Mouse (Mus musculus): ENCODE results near the gene Smpd2. TPM values are rescaled to one million over a fixed set of nuclear protein-coding genes. Genes with fewer than 3 reads are reported as not detected.

Smpd2 gene
- total and polyA plus RNA-seq, 3 experiments = 6.6 to 12.6 (median 12.2) TPM

- H3K27me3 ChIP-seq (ENCODE audit: insufficient read depth, low read length) = peaks cover 31% of the 10 kb centered on the region
- no peaks in the 10 kb centered on the region for H3K9me3 ChIP-seq (replicated peaks)
- no peak overlapping the region for H3K4me3 ChIP-seq (ENCODE audit: low read depth, low read length)
- H3K36me3 ChIP-seq (replicated peaks) = no peaks in the 10 kb centered on the region
- TF ChIP-seq TAL1 (conservative IDR thresholded peaks at IDR 0.05; ENCODE audit: low read depth, low read length) (no peak), POLR2AphosphoS5 (IDR thresholded peaks at IDR 0.05; ENCODE audit: insufficient replicate concordance, low read depth, low read length) (no peak), GATA1 (IDR thresholded peaks at IDR 0.05; ENCODE audit: borderline replicate concordance, low read length) (no peak), CTCF (IDR thresholded peaks at IDR 0.05; ENCODE audit: low read depth, low read length) (no peak), GATA2 (IDR thresholded peaks at IDR 0.05; ENCODE audit: borderline replicate concordance, low read depth, low read length) (no peak)
- H3K4me1 ChIP-seq (ENCODE audit: insufficient read depth, low read depth, low read length) = no peaks in the 10 kb centered on the region
- no peak for ATAC-seq (ENCODE audit: extremely low read depth, insufficient number of reproducible peaks, low FRiP score, poor library complexity, severe bottlenecking)
- DNase-seq (ENCODE audit: low spot score) = no peak
These were observed 10.8 kb upstream of the Smpd2 start for GRCm38 (mm10) chr10:41500941-41501340.

- H3K4me1 ChIP-seq (ENCODE audit: insufficient read depth, low read depth, low read length) = peaks cover 30% of the 10 kb centered on the region
- no peak overlapping the region; the same call in 1 of the 2 replicates for H3K4me3 ChIP-seq (ENCODE audit: low read depth, low read length)
- H3K9me3 ChIP-seq (replicated peaks) = no peaks in the 10 kb centered on the region
- no peak for TF ChIP-seq GATA2 (IDR thresholded peaks at IDR 0.05; ENCODE audit: borderline replicate concordance, low read depth, low read length)
- no peak for TF ChIP-seq POLR2AphosphoS5 (IDR thresholded peaks at IDR 0.05; ENCODE audit: insufficient replicate concordance, low read depth, low read length)
- TF ChIP-seq TAL1 (conservative IDR thresholded peaks at IDR 0.05; ENCODE audit: low read depth, low read length) = no peak
- no peak for TF ChIP-seq CTCF (IDR thresholded peaks at IDR 0.05; ENCODE audit: low read depth, low read length)
- TF ChIP-seq GATA1 (IDR thresholded peaks at IDR 0.05; ENCODE audit: borderline replicate concordance, low read length) = no peak
- H3K27me3 ChIP-seq (ENCODE audit: insufficient read depth, low read length) = peaks cover 7% of the 10 kb centered on the region
- no peak for DNase-seq (ENCODE audit: low spot score)
- ATAC-seq (ENCODE audit: extremely low read depth, insufficient number of reproducible peaks, low FRiP score, poor library complexity, severe bottlenecking) = no peak
- peaks cover 29% of the 10 kb centered on the region for H3K36me3 ChIP-seq (replicated peaks)
These were observed 942 bp upstream of the Smpd2 start for GRCm38 (mm10) chr10:41491111-41491510.

- Histone ChIP-seq H3K27me3 (ENCODE audit: insufficient read depth, low read length) (peaks cover 7% of the 10 kb centered on the region), H3K9me3 (replicated peaks) (no peaks in the 10 kb centered on the region), H3K4me3 (ENCODE audit: low read depth, low read length) (peak overlapping the region; percentile 77), H3K4me1 (ENCODE audit: insufficient read depth, low read depth, low read length) (peaks cover 30% of the 10 kb centered on the region), H3K36me3 (replicated peaks) (peaks cover 36% of the 10 kb centered on the region)
- no peak for DNase-seq (ENCODE audit: low spot score)
- TF ChIP-seq TAL1 (conservative IDR thresholded peaks at IDR 0.05; ENCODE audit: low read depth, low read length) = no peak
- ATAC-seq (ENCODE audit: extremely low read depth, insufficient number of reproducible peaks, low FRiP score, poor library complexity, severe bottlenecking) = no peak
These were observed 327 bp upstream of the Smpd2 start for GRCm38 (mm10) chr10:41490518-41490873.

GRCm38 (mm10) chr10:41489294-41489693 is 875 bp downstream of the Smpd2 start:
- Histone ChIP-seq H3K4me1 (ENCODE audit: insufficient read depth, low read depth, low read length) (peaks cover 30% of the 10 kb centered on the region), H3K27me3 (ENCODE audit: insufficient read depth, low read length) (peaks cover 4% of the 10 kb centered on the region)
- DNase-seq (ENCODE audit: low spot score) = no peak

GRCm38 (mm10) chr10:41488877-41489276 is 1.3 kb downstream of the Smpd2 start:
- Histone ChIP-seq H3K36me3 (replicated peaks) (peaks cover 52% of the 10 kb centered on the region), H3K27me3 (ENCODE audit: insufficient read depth, low read length) (peaks cover under 1% of the 10 kb centered on the region; the same call in 1 of the 2 replicates), H3K4me3 (ENCODE audit: low read depth, low read length) (no peak overlapping the region; the same call in 1 of the 2 replicates), H3K4me1 (ENCODE audit: insufficient read depth, low read depth, low read length) (peaks cover 30% of the 10 kb centered on the region), H3K9me3 (replicated peaks) (no peaks in the 10 kb centered on the region)
- DNase-seq (ENCODE audit: low spot score) = no peak
- TF ChIP-seq TAL1 (conservative IDR thresholded peaks at IDR 0.05; ENCODE audit: low read depth, low read length) = no peak
- TF ChIP-seq POLR2AphosphoS5 (IDR thresholded peaks at IDR 0.05; ENCODE audit: insufficient replicate concordance, low read depth, low read length) = no peak
- no peak for TF ChIP-seq GATA2 (IDR thresholded peaks at IDR 0.05; ENCODE audit: borderline replicate concordance, low read depth, low read length)
- TF ChIP-seq CTCF (IDR thresholded peaks at IDR 0.05; ENCODE audit: low read depth, low read length) = no peak
- no peak for TF ChIP-seq GATA1 (IDR thresholded peaks at IDR 0.05; ENCODE audit: borderline replicate concordance, low read length)
- ATAC-seq (ENCODE audit: extremely low read depth, insufficient number of reproducible peaks, low FRiP score, poor library complexity, severe bottlenecking) = no peak

More at GRCm38 (mm10) chr10:41489294-41489693, 875 bp downstream of the Smpd2 start:
- peak overlapping the region; percentile 77; the same call in 1 of the 2 replicates for H3K4me3 ChIP-seq (ENCODE audit: low read depth, low read length)
- no peak for TF ChIP-seq TAL1 (conservative IDR thresholded peaks at IDR 0.05; ENCODE audit: low read depth, low read length)
- no peak for TF ChIP-seq POLR2AphosphoS5 (IDR thresholded peaks at IDR 0.05; ENCODE audit: insufficient replicate concordance, low read depth, low read length)
- no peak for TF ChIP-seq CTCF (IDR thresholded peaks at IDR 0.05; ENCODE audit: low read depth, low read length)
- TF ChIP-seq GATA1 (IDR thresholded peaks at IDR 0.05; ENCODE audit: borderline replicate concordance, low read length) = no peak
- no peak for TF ChIP-seq GATA2 (IDR thresholded peaks at IDR 0.05; ENCODE audit: borderline replicate concordance, low read depth, low read length)
- peaks cover 48% of the 10 kb centered on the region for H3K36me3 ChIP-seq (replicated peaks)
- H3K9me3 ChIP-seq (replicated peaks) = no peaks in the 10 kb centered on the region
- no peak for ATAC-seq (ENCODE audit: extremely low read depth, insufficient number of reproducible peaks, low FRiP score, poor library complexity, severe bottlenecking)

- ATAC-seq (ENCODE audit: extremely low read depth, insufficient number of reproducible peaks, low FRiP score, poor library complexity, severe bottlenecking) = no peak
- no peaks in the 10 kb centered on the region; the same call in 1 of the 2 replicates for H3K27me3 ChIP-seq (ENCODE audit: insufficient read depth, low read length)
- DNase-seq (ENCODE audit: low spot score) = no peak
- no peak overlapping the region for H3K4me3 ChIP-seq (ENCODE audit: low read depth, low read length)
- TF ChIP-seq GATA1 (IDR thresholded peaks at IDR 0.05; ENCODE audit: borderline replicate concordance, low read length) (no peak), GATA2 (IDR thresholded peaks at IDR 0.05; ENCODE audit: borderline replicate concordance, low read depth, low read length) (no peak), CTCF (IDR thresholded peaks at IDR 0.05; ENCODE audit: low read depth, low read length) (no peak), TAL1 (conservative IDR thresholded peaks at IDR 0.05; ENCODE audit: low read depth, low read length) (no peak), POLR2AphosphoS5 (IDR thresholded peaks at IDR 0.05; ENCODE audit: insufficient replicate concordance, low read depth, low read length) (no peak)
- H3K9me3 ChIP-seq (replicated peaks) = no peaks in the 10 kb centered on the region
- peaks cover 43% of the 10 kb centered on the region for H3K4me1 ChIP-seq (ENCODE audit: insufficient read depth, low read depth, low read length)
- peaks cover 74% of the 10 kb centered on the region for H3K36me3 ChIP-seq (replicated peaks)
These were observed 3.5 kb downstream of the Smpd2 start for GRCm38 (mm10) chr10:41486506-41487170.
